Mouse (Mus musculus) testis, adult 2 months (tissue): ENCODE data around the gene Ccdc117.

Source experiments
- CTCF ChIP-seq: fragments of 200-500 bp; IDR thresholded peaks from 2 replicates; pipeline ENCODE4 v1.5.1; 2012; ENCODE audit warnings: low read depth, mild to moderate bottlenecking, inconsistent platforms, low read length, moderate library complexity; ENCODE audit not compliant: control insufficient read depth, insufficient read depth, insufficient replicate concordance
- POLR2A ChIP-seq: fragments of 200-500 bp; IDR thresholded peaks from 2 replicates; pipeline ENCODE4 v1.6.1; 2012; ENCODE audit warnings: low read depth, mild to moderate bottlenecking, inconsistent platforms, low read length, moderate library complexity; ENCODE audit not compliant: control insufficient read depth

- TF ChIP-seq CTCF (no peak), POLR2A (no peak)
Observed at GRCm38 (mm10) chr11:5546693-5547092, 4.7 kb upstream of the Ccdc117 start.
